Comparison of ENCODE assay signal across 10 mouse cellular contexts in the genomic region with DNA sequence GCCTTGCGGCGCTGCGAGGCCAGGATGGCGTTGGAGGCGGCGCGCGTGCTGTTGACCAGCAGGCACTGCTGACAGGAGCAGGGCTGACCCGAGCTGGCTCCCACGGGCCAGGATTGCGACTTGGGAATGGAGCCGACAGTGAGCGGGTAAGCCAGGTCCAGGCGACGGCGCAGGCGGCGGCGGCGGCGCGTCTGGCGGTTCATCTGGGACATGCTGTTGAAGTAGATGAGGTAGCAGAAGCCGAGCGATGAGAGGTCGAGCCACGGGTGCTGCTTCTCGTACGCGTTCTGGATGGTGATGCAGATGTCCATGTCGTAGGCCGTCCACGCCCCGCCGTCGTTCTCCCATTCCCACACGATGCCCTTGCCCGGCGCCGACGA. TPM values are rescaled to one million over a fixed set of nuclear protein-coding genes. Genes with fewer than 3 reads are reported as not detected.
A peak's percentile ranks its signal among the peaks of the same experiment; 100 is the strongest.
DNase-seq lines count a peak whose midpoint lies in the region; ATAC-seq and TF ChIP-seq lines count a peak whose summit lies in the region.
"Had no signal": no experiment of that assay in that cellular context is flagged by ENCODE, and none has a peak within 500 bp of the region (broad histone marks: within the 10 kb centered on the region; RNA-seq: fewer than 3 reads in every experiment).

No protein-coding gene starts in this region.

- WGBS in intestine, embryonic 15.5 days, result 8% methylated on average over 41 of the region's 41 CpGs
- WGBS in lung, adult 2 months, result 8% methylated on average over 41 of the region's 41 CpGs

- no peaks in the 10 kb centered on the region for H3K36me3 ChIP-seq in intestine, embryonic 15.5 days

- H3K9me3 ChIP-seq in intestine, embryonic 15.5 days, result no peaks in the 10 kb centered on the region
- H3K9me3 ChIP-seq: hindbrain, embryonic 15.5 days had no signal

- no peak for TF ChIP-seq POLR2A in lung, adult 2 months (IDR thresholded peaks at IDR 0.05; ENCODE audit: borderline replicate concordance, extremely low read depth, low read depth, low read length)

- no peak overlapping the region for H3K4me3 ChIP-seq in left cerebral cortex, adult 2 months
- H3K4me3 ChIP-seq in intestine, embryonic 15.5 days (replicated peaks), result peak overlapping the region; percentile 9; the same call in 1 of the 2 replicates
- no peak overlapping the region for H3K4me3 ChIP-seq in lung, adult 2 months (replicated peaks; ENCODE audit: extremely low read depth, low read depth, low read length)
- H3K4me3 ChIP-seq: hindbrain, embryonic 15.5 days had no signal

- H3K9ac ChIP-seq in intestine, embryonic 15.5 days, result no peak overlapping the region
- H3K9ac ChIP-seq: hindbrain, embryonic 15.5 days had no signal

- intact Hi-C loops in left cerebral cortex, adult 2 months (cut with DNase I), result no loop called here
- intact Hi-C loops in left cerebral cortex, postnatal 10 days (cut with DNase I), result no loop called here

- H3K27ac ChIP-seq in left cerebral cortex, adult 2 months, result no peak overlapping the region; the same call in 1 of the 2 replicates
- H3K27ac ChIP-seq in intestine, embryonic 15.5 days, result no peak overlapping the region
- H3K27ac ChIP-seq: hindbrain, embryonic 15.5 days had no signal

- peak; percentile 30 for DNase-seq in adrenal gland, postnatal 25 days
- no peak for DNase-seq in adrenal gland, adult 8-10 months
- DNase-seq in left cerebral cortex, adult 2 months (ENCODE audit: extremely low spot score in 1 of 2, low spot score in 2 of 2), result peak; percentile 34 to 49
- DNase-seq in left cerebral cortex, postnatal 10 days (ENCODE audit: extremely low spot score in 1 of 2, low spot score in 2 of 2), result no peak
- DNase-seq in cerebellum, postnatal 10 days, result peak; percentile 77 to 78
- DNase-seq in lung, adult 2 months, result no peak
- DNase-seq: lung, postnatal 10 days had no signal

- TF ChIP-seq CTCF in left cerebral cortex, adult 2 months (IDR thresholded peaks at IDR 0.05), result no peak
- TF ChIP-seq CTCF in lung, adult 2 months (IDR thresholded peaks at IDR 0.05; ENCODE audit: insufficient read depth, low read length), result no peak

- H3K4me2 ChIP-seq in intestine, embryonic 15.5 days (replicated peaks), result peak overlapping the region; percentile 34; the same call in 1 of the 2 replicates
- H3K4me2 ChIP-seq: hindbrain, embryonic 15.5 days had no signal

- peaks cover 5% of the 10 kb centered on the region; the same call in 1 of the 2 replicates for H3K4me1 ChIP-seq in intestine, embryonic 15.5 days (replicated peaks)
- no peaks in the 10 kb centered on the region for H3K4me1 ChIP-seq in lung, adult 2 months (ENCODE audit: control insufficient read depth, insufficient read depth, low read length)

- no peak for ATAC-seq in intestine, embryonic 15.5 days
- no peak for ATAC-seq in CD4-positive, CD25-positive, alpha-beta regulatory T cell, adult 4 months

- H3K27me3 ChIP-seq in intestine, embryonic 15.5 days (replicated peaks), result peaks cover 47% of the 10 kb centered on the region

RNA-seq across cellular contexts. Expression of gene Dtx1, which starts 17.0 kb away (rescaled TPM):
- total RNA-seq in adrenal gland, postnatal 25 days (2021), result 11.0 and 11.8 TPM in 2 replicates
- total RNA-seq in adrenal gland, adult 8-10 months (2022), result 10 to 100 TPM; 16.6 to 17.8 (median 17.3) TPM
- 10 to 100 TPM; 74.5 to 76.9 TPM for total RNA-seq in left cerebral cortex, adult 2 months (2021)
- total RNA-seq in left cerebral cortex, postnatal 10 days (2021), result 10 to 100 TPM; 84.4 to 90.4 TPM
- polyA plus RNA-seq in intestine, embryonic 15.5 days (2015; fragmentation: Nextera tagmentation; extraction: Ambion mirVana), result 4.1 and 4.3 TPM in 2 replicates
- 10 to 100 TPM; 33.4 to 47.7 TPM for polyA plus RNA-seq in CD4-positive, CD25-positive, alpha-beta regulatory T cell, adult 4 months (2017; shearing (Covaris generic))
- 6.1 and 7.8 TPM in 2 replicates for polyA plus RNA-seq in lung, adult 2 months (2012; rRNA removed)

RNA-seq across cellular contexts. Expression of gene Rasal1, which starts 46.1 kb away (rescaled TPM):
- 19.6 and 20.0 TPM in 2 replicates for total RNA-seq in adrenal gland, postnatal 25 days (2021)
- 10 to 100 TPM in 3 of 4 experiments, 1 to 10 TPM in 1; 7.0 to 15.2 (median 12.2) TPM for total RNA-seq in adrenal gland, adult 8-10 months (2022)
- 10 to 100 TPM; 85.3 TPM for total RNA-seq in left cerebral cortex, adult 2 months (2021)
- 100 to 1,000 TPM; 107 to 122 TPM for total RNA-seq in left cerebral cortex, postnatal 10 days (2021)
- 0.49 and 1.0 TPM in 2 replicates for polyA plus RNA-seq in intestine, embryonic 15.5 days (2015; fragmentation: Nextera tagmentation; extraction: Ambion mirVana)
- polyA plus RNA-seq in CD4-positive, CD25-positive, alpha-beta regulatory T cell, adult 4 months (2017; shearing (Covaris generic)), result 10 to 100 TPM in 1 of 2 experiments, 1 to 10 TPM in 1; 7.2 to 15.4 TPM
- 0.80 and 1.6 TPM in 2 replicates for polyA plus RNA-seq in lung, adult 2 months (2012; rRNA removed)

RNA-seq across cellular contexts. Expression of gene Oas2, which starts 55.0 kb away (rescaled TPM):
- total RNA-seq in adrenal gland, postnatal 25 days (2021), result 0.67 and 0.95 TPM in 2 replicates
- under 1 TPM; 0.63 to 0.89 (median 0.66) TPM for total RNA-seq in adrenal gland, adult 8-10 months (2022)
- under 1 TPM in 1 of 2 experiments, not detected in 1; 0.14 TPM for total RNA-seq in left cerebral cortex, adult 2 months (2021)
- under 1 TPM in 1 of 2 experiments, not detected in 1; 0.28 TPM for total RNA-seq in left cerebral cortex, postnatal 10 days (2021)
- 0.54 and 0.60 TPM in 2 replicates for polyA plus RNA-seq in intestine, embryonic 15.5 days (2015; fragmentation: Nextera tagmentation; extraction: Ambion mirVana)
- polyA plus RNA-seq in CD4-positive, CD25-positive, alpha-beta regulatory T cell, adult 4 months (2017; shearing (Covaris generic)), result 1 to 10 TPM; 1.6 to 3.6 TPM
- polyA plus RNA-seq in lung, adult 2 months (2012; rRNA removed), result 4.5 and 5.0 TPM in 2 replicates

Comparison
In these comparisons a context has a peak if more than half of its experiments do, and no peak if none do; other contexts are left out.
1. DNase-seq: peak in adrenal gland, postnatal 25 days (single experiment), left cerebral cortex, adult 2 months (2 of 2) and cerebellum, postnatal 10 days (2 of 2); none in adrenal gland, adult 8-10 months (single experiment), left cerebral cortex, postnatal 10 days (0 of 2) and lung, adult 2 months (single experiment).